Mouse (Mus musculus): ENCODE data around the gene Map1lc3a.

GRCm38 (mm10) chr2:155240915-155241314 is 35.2 kb upstream of the Map1lc3a start:
- TF ChIP-seq CTCF (IDR thresholded peaks at IDR 0.05; ENCODE audit: low read depth) (peak; percentile 67), EP300 (optimal IDR thresholded peaks at IDR 0.05) (no peak)

Measured in stomach, postnatal 0 days (tissue).